Mouse (Mus musculus) midbrain, embryonic 12.5 days (tissue): Measurements from ENCODE around the gene Cdc6. TPM values are rescaled to one million over a fixed set of nuclear protein-coding genes. Genes with fewer than 3 reads are reported as not detected.
A peak's percentile ranks its signal among the peaks of the same experiment; 100 is the strongest.

ENCODE experiments used
- ATAC-seq: fragments of 200-750 bp; cut with Nextera tagmentation; 2 replicates; pipeline ENCODE4 v1.8.0; 2017; ENCODE audit warnings: low read depth, moderate TSS enrichment, moderate library complexity; ENCODE audit not compliant: low FRiP score
- H3K27ac ChIP-seq: fragments of 300-500 bp; sonication (generic); replicated peaks from 2 replicates; pipeline ENCODE4 v1.5.1; 2016; ENCODE audit warnings: mild to moderate bottlenecking
- H3K27me3 ChIP-seq: fragments of 300-500 bp; sonication (generic); 2 replicates; pipeline ENCODE4 v1.6.1; 2016; ENCODE audit warnings: mild to moderate bottlenecking
- H3K36me3 ChIP-seq: fragments of 300-500 bp; sonication (generic); 2 replicates; pipeline ENCODE4 v1.6.1; 2016
- H3K4me1 ChIP-seq: fragments of 300-500 bp; sonication (generic); 2 replicates; pipeline ENCODE4 v1.6.1; 2016
- H3K4me2 ChIP-seq: fragments of 300-500 bp; sonication (generic); replicated peaks from 2 replicates; pipeline ENCODE4 v1.6.1; 2016; ENCODE audit warnings: mild to moderate bottlenecking, moderate library complexity
- H3K4me3 ChIP-seq: fragments of 300-500 bp; sonication (generic); 2 replicates; pipeline ENCODE4 v1.5.1; 2016; ENCODE audit warnings: mild to moderate bottlenecking
- H3K9ac ChIP-seq: fragments of 300-500 bp; sonication (generic); replicated peaks from 2 replicates; pipeline ENCODE4 v1.6.1; 2016; ENCODE audit warnings: mild to moderate bottlenecking, moderate library complexity
- H3K9me3 ChIP-seq: fragments of 300-500 bp; sonication (generic); 2 replicates; pipeline ENCODE4 v1.6.1; 2016; ENCODE audit warnings: mild to moderate bottlenecking
- WGBS: fragments of 180-500 bp; shearing (Covaris S2); methylation state at CpG from one replicate; pipeline ENCODE4 v1.1.7; 2016; 5-methylcytosine and 5-hydroxymethylcytosine counted together
- polyA plus RNA-seq: library from polyadenylated mRNA; unstranded; fragments of >200 nt; fragmentation: Nextera tagmentation; extraction: Ambion mirVana; gene quantifications from 2 replicates; pipeline ENCODE4 v1.2.1, GENCODE M21; 2016

The Cdc6 gene
- polyA plus RNA-seq, 1 experiment from 2014 or later = 28.3 TPM

GRCm38 (mm10) chr11:98925868-98926311, 18.3 kb downstream of the Cdc6 start:
- H3K4me3 ChIP-seq = no peak overlapping the region
- peak overlapping the region; percentile 27 for H3K4me2 ChIP-seq
- peaks cover 67% of the 10 kb centered on the region for H3K4me1 ChIP-seq

GRCm38 (mm10) chr11:98926553-98926952, 19.0 kb downstream of the Cdc6 start:
- Histone ChIP-seq H3K4me3 (no peak overlapping the region), H3K4me2 (no peak overlapping the region), H3K27me3 (peaks cover 4% of the 10 kb centered on the region; the same call in 1 of the 2 replicates), H3K9me3 (no peaks in the 10 kb centered on the region), H3K36me3 (no peaks in the 10 kb centered on the region), H3K4me1 (peaks cover 74% of the 10 kb centered on the region), H3K9ac (no peak overlapping the region), H3K27ac (peak overlapping the region; percentile 74)
- WGBS = 63% methylated on average over 7 of the region's 7 CpGs
- ATAC-seq = no peak

More at GRCm38 (mm10) chr11:98925868-98926311, 18.3 kb downstream of the Cdc6 start:
- Histone ChIP-seq H3K27me3 (peaks cover 4% of the 10 kb centered on the region; the same call in 1 of the 2 replicates), H3K9me3 (no peaks in the 10 kb centered on the region), H3K27ac (peak overlapping the region; percentile 74), H3K9ac (peak overlapping the region; percentile 37; the same call in 1 of the 2 replicates), H3K36me3 (peaks cover under 1% of the 10 kb centered on the region; the same call in 1 of the 2 replicates)
- 6% methylated on average over 12 of the region's 12 CpGs for WGBS
- ATAC-seq = peak; percentile 25

- WGBS = 9% methylated on average over 21 of the region's 21 CpGs
- Histone ChIP-seq H3K27ac (no peak within 1 kb of the TSS), H3K4me1 (peaks cover 82% of the 10 kb centered on the region), H3K27me3 (peaks cover 4% of the 10 kb centered on the region; the same call in 1 of the 2 replicates), H3K9ac (peak within 1 kb of the TSS; percentile 76), H3K4me2 (peak within 1 kb of the TSS; percentile 78), H3K9me3 (no peaks in the 10 kb centered on the region), H3K36me3 (no peaks in the 10 kb centered on the region), H3K4me3 (peak within 1 kb of the TSS; percentile 58)
- 0 out of 2 replicates have a peak, but pooled peaks have one; percentile 21 for ATAC-seq
Measured at GRCm38 (mm10) chr11:98927438-98928076, 20.0 kb downstream of the Cdc6 start, which contains the start of gene Rara. TSS of gene Rara (plus strand) at chr11:98927818.

GRCm38 (mm10) chr11:98928186-98928893, 20.7 kb downstream of the Cdc6 start:
- Histone ChIP-seq H3K9ac (peak overlapping the region; percentile 76), H3K4me2 (peak overlapping the region; percentile 78), H3K27ac (no peak overlapping the region), H3K4me3 (peak overlapping the region; percentile 58), H3K36me3 (no peaks in the 10 kb centered on the region), H3K9me3 (no peaks in the 10 kb centered on the region), H3K4me1 (peaks cover 87% of the 10 kb centered on the region), H3K27me3 (peaks cover 10% of the 10 kb centered on the region; the same call in 1 of the 2 replicates)
- ATAC-seq = no peak
- WGBS = 8% methylated on average over 12 of the region's 12 CpGs

- Histone ChIP-seq H3K27me3 (peaks cover 19% of the 10 kb centered on the region), H3K36me3 (no peaks in the 10 kb centered on the region), H3K27ac (peak overlapping the region; percentile 54), H3K9me3 (no peaks in the 10 kb centered on the region), H3K4me2 (peak overlapping the region; percentile 78), H3K4me1 (peaks cover 80% of the 10 kb centered on the region), H3K9ac (peak overlapping the region; percentile 41; the same call in 1 of the 2 replicates), H3K4me3 (no peak overlapping the region)
- WGBS = 5% methylated on average over 9 of the region's 9 CpGs
- ATAC-seq = no peak
Measured at GRCm38 (mm10) chr11:98929503-98929902, 21.9 kb downstream of the Cdc6 start.

- Histone ChIP-seq H3K4me2 (peak overlapping the region; percentile 78), H3K36me3 (no peaks in the 10 kb centered on the region), H3K4me3 (no peak overlapping the region), H3K27me3 (peaks cover 25% of the 10 kb centered on the region), H3K4me1 (peaks cover 73% of the 10 kb centered on the region), H3K27ac (peak overlapping the region; percentile 54), H3K9me3 (no peaks in the 10 kb centered on the region), H3K9ac (peak overlapping the region; percentile 41; the same call in 1 of the 2 replicates)
- no peak for ATAC-seq
- 55% methylated on average over 7 of the region's 7 CpGs for WGBS
Measured at GRCm38 (mm10) chr11:98930127-98930601, 22.6 kb downstream of the Cdc6 start.

- Histone ChIP-seq H3K27me3 (peaks cover 32% of the 10 kb centered on the region), H3K4me1 (peaks cover 67% of the 10 kb centered on the region), H3K4me3 (no peak overlapping the region), H3K9ac (0 out of 2 replicates have a peak overlapping the region, but pooled peaks have one; percentile 20), H3K9me3 (no peaks in the 10 kb centered on the region), H3K36me3 (no peaks in the 10 kb centered on the region), H3K4me2 (no peak overlapping the region), H3K27ac (peak overlapping the region; percentile 47; the same call in 1 of the 2 replicates)
- WGBS = 63% methylated on average over 10 of the region's 10 CpGs
- ATAC-seq = no peak
Measured at GRCm38 (mm10) chr11:98930773-98931512, 23.3 kb downstream of the Cdc6 start.

GRCm38 (mm10) chr11:98931513-98932292, 24.1 kb downstream of the Cdc6 start:
- H3K4me1 ChIP-seq = peaks cover 70% of the 10 kb centered on the region
- WGBS = 37% methylated on average over 7 of the region's 7 CpGs

GRCm38 (mm10) chr11:98932293-98933091, 24.9 kb downstream of the Cdc6 start:
- WGBS = 45% methylated on average over 19 of the region's 19 CpGs
- Histone ChIP-seq H3K4me1 (peaks cover 74% of the 10 kb centered on the region), H3K9ac (0 out of 2 replicates have a peak overlapping the region, but pooled peaks have one; percentile 7), H3K9me3 (no peaks in the 10 kb centered on the region), H3K4me3 (no peak overlapping the region), H3K4me2 (no peak overlapping the region), H3K27ac (no peak overlapping the region), H3K27me3 (peaks cover 42% of the 10 kb centered on the region), H3K36me3 (no peaks in the 10 kb centered on the region)
- no peak for ATAC-seq

More at GRCm38 (mm10) chr11:98931513-98932292, 24.1 kb downstream of the Cdc6 start:
- peak overlapping the region; percentile 47; the same call in 1 of the 2 replicates for H3K27ac ChIP-seq
- 0 out of 2 replicates have a peak overlapping the region, but pooled peaks have one; percentile 7 for H3K9ac ChIP-seq
- H3K27me3 ChIP-seq = peaks cover 39% of the 10 kb centered on the region
- no peaks in the 10 kb centered on the region for H3K9me3 ChIP-seq
- H3K4me2 ChIP-seq = no peak overlapping the region
- H3K36me3 ChIP-seq = no peaks in the 10 kb centered on the region
- ATAC-seq = no peak
- H3K4me3 ChIP-seq = no peak overlapping the region

- Histone ChIP-seq H3K36me3 (no peaks in the 10 kb centered on the region), H3K4me2 (no peak overlapping the region), H3K9me3 (no peaks in the 10 kb centered on the region), H3K4me1 (peaks cover 73% of the 10 kb centered on the region), H3K9ac (no peak overlapping the region), H3K27me3 (peaks cover 44% of the 10 kb centered on the region), H3K27ac (no peak overlapping the region), H3K4me3 (no peak overlapping the region)
- no peak for ATAC-seq
- WGBS = 55% methylated on average over 8 of the region's 9 CpGs
Measured at GRCm38 (mm10) chr11:98933151-98933550, 25.6 kb downstream of the Cdc6 start.
